Mouse (Mus musculus) central nervous system, embryonic 18 days (tissue): Measurements from ENCODE around the gene Fthl17f. TPM values are rescaled to one million over a fixed set of nuclear protein-coding genes. Genes with fewer than 3 reads are reported as not detected.

ENCODE experiments used
- polyA plus RNA-seq: library from polyadenylated mRNA; depleted of rRNA; stranded (reverse); fragments of >200 nt; gene quantifications from 2 replicates; pipeline ENCODE4 v1.2.3, GENCODE M21; 2012; rRNA removed

Gene Fthl17f
- polyA plus RNA-seq, result not detected in 2 replicates

DNA sequence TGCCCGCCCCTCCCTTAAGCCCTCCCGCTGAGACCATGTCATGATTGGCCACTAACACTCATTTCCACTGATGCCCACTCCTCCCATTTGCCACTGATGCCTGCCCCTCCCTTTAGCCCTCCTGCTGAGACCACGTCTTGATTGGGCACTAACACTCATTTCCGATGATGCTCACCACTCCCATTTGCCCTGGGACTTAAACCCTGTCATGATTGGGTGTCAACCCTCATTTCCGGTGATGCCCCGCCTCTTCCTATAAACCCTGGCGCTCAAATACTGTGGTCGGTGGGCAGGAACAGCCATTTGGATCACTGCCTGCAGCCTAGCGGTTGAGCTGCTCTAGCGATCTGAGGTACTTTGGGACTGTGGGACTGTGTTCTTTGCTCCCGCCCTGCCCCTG is at the start of gene Fthl17f:
Fthl17f (plus strand) TSS at position 301 of the 400 bp plus-strand sequence.

DNA sequence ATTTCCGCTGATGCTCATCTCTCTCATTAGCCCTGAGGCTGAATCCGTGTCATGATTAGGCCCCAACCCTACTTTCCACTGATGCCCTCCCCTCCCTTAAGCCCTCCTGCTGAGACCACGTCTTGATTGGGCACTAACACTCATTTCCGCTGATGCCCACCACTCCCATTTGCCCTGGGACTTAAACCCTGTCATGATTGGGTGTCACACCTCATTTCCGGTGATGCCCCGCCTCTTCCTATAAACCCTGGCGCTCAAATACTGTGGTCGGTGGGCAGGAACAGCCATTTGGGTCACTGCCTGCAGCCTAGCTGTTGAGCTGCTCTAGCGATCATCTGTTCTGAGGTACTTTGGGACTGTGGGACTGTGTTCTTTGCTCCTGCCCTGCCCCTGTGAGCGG is 29.6 kb upstream of the Fthl17f start, which contains the start of gene Fthl17e:
Fthl17e (plus strand) TSS at position 301 of the 400 bp plus-strand sequence.

DNA sequence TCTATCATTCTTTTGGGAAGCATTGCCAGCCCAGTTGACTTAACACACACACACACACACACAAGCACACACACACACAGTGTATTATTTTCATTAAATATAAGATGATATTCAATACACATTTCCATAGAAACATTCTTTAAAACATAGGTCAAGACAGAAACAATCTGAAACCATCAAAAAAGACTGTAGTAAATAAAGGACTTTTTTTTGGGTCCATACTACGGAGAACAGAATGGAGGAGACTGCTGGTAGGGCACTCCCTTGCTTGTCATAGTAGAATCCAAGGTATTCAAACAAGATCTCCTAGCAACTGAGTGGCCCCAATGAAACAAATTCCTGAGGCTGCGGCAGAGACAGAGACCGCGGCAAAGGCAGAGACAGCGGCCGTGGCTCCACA is 41.4 kb downstream of the Fthl17f start, which contains the start of gene 4930402K13Rik:
4930402K13Rik (plus strand) TSS at position 301 of the 400 bp plus-strand sequence.

Other genes with a start within 250 kb of the Fthl17f start
- gene Gm6592, start 219.0 kb upstream of the Fthl17f start, polyA plus RNA-seq, result not detected in 2 replicates
- not detected in 2 replicates for gene Gm5751, start 188.8 kb upstream of the Fthl17f start, polyA plus RNA-seq
- gene B630019K06Rik, start 170.6 kb upstream of the Fthl17f start, polyA plus RNA-seq, result 32.0 and 33.2 TPM in 2 replicates
- not detected in 2 replicates for gene Fthl17b, start 100.0 kb upstream of the Fthl17f start, polyA plus RNA-seq
- gene Fthl17c, start 86.5 kb upstream of the Fthl17f start, polyA plus RNA-seq, result not detected in 2 replicates
- not detected in 2 replicates for gene Fthl17d, start 76.3 kb upstream of the Fthl17f start, polyA plus RNA-seq
- gene Fthl17e, start 29.5 kb upstream of the Fthl17f start, polyA plus RNA-seq, result not detected in 2 replicates
- not detected in 2 replicates for gene 4930402K13Rik, start 41.5 kb downstream of the Fthl17f start, polyA plus RNA-seq
- gene Lancl3, start 136.9 kb downstream of the Fthl17f start, polyA plus RNA-seq, result 3.0 and 3.4 TPM in 2 replicates
- not detected in 2 replicates for gene Gm14862, start 193.9 kb downstream of the Fthl17f start, polyA plus RNA-seq
- 5.2 and 5.5 TPM in 2 replicates for gene Xk, start 209.7 kb downstream of the Fthl17f start, polyA plus RNA-seq
- 0.43 and 0.44 TPM in 2 replicates for gene H2al1m, start 220.7 kb downstream of the Fthl17f start, polyA plus RNA-seq